Mouse (Mus musculus) stomach, postnatal 0 days (tissue): Measurements from ENCODE around the gene Pknox2. TPM values are rescaled to one million over a fixed set of nuclear protein-coding genes. Genes with fewer than 3 reads are reported as not detected.

ENCODE experiments used
- ATAC-seq: fragments of 200-750 bp; cut with Nextera tagmentation; 2 replicates; pipeline ENCODE4 v1.8.0; 2017; ENCODE audit not compliant: low FRiP score, low TSS enrichment
- DNase-seq: peaks from one replicate; pipeline ENCODE4 v3.0.0-alpha.2; 2016; ENCODE audit warnings: low spot score
- H3K27ac ChIP-seq: fragments of 300-500 bp; sonication (generic); replicated peaks from 2 replicates; pipeline ENCODE4 v1.5.1; 2014; ENCODE audit warnings: mild to moderate bottlenecking, control low read depth
- H3K27me3 ChIP-seq: fragments of 300-500 bp; sonication (generic); 2 replicates; pipeline ENCODE4 v1.6.1; 2014; ENCODE audit warnings: low read length; ENCODE audit not compliant: control insufficient read depth, insufficient read depth
- H3K36me3 ChIP-seq: fragments of 300-500 bp; sonication (generic); 2 replicates; pipeline ENCODE4 v1.6.1; 2014; ENCODE audit warnings: low read length, mixed read lengths; ENCODE audit not compliant: control insufficient read depth, insufficient read depth
- H3K4me1 ChIP-seq: fragments of 300-500 bp; sonication (generic); replicated peaks from 2 replicates; pipeline ENCODE4 v1.6.1; 2014; ENCODE audit warnings: antibody characterized with exemption; ENCODE audit not compliant: control insufficient read depth, insufficient read depth
- H3K4me2 ChIP-seq: fragments of 300-500 bp; sonication (generic); replicated peaks from 2 replicates; pipeline ENCODE4 v1.6.1; 2014; ENCODE audit warnings: low read depth, mild to moderate bottlenecking, control low read depth, moderate library complexity
- H3K4me3 ChIP-seq: fragments of 300-500 bp; sonication (generic); 2 replicates; pipeline ENCODE4 v1.5.1; 2014; ENCODE audit warnings: low read depth, low read length, control low read depth
- H3K9ac ChIP-seq: fragments of 300-500 bp; sonication (generic); 2 replicates; pipeline ENCODE4 v1.6.1; 2014; ENCODE audit warnings: mild to moderate bottlenecking, low read length, control low read depth, mixed read lengths
- H3K9me3 ChIP-seq: fragments of 300-500 bp; sonication (generic); 2 replicates; pipeline ENCODE4 v1.6.1; 2016; ENCODE audit warnings: low read length; ENCODE audit not compliant: control insufficient read depth
- CTCF ChIP-seq: IDR thresholded peaks from 2 replicates; pipeline ENCODE4 v1.5.1; 2016; ENCODE audit warnings: antibody characterized with exemption, low read depth, mild to moderate bottlenecking, moderate library complexity
- EP300 ChIP-seq: optimal IDR thresholded peaks from 2 replicates; pipeline ENCODE3; 2016; ENCODE audit warnings: antibody characterized with exemption
- WGBS: fragments of 180-500 bp; shearing (Covaris S2); extraction: QIAGEN DNeasy Blood & Tissue Kit; methylation state at CpG from one replicate; pipeline ENCODE4 v1.1.7; 2014; 5-methylcytosine and 5-hydroxymethylcytosine counted together
- polyA plus RNA-seq: library from polyadenylated mRNA; unstranded; fragments of >200 nt; fragmentation: Nextera tagmentation; extraction: Ambion mirVana; gene quantifications from 2 replicates; pipeline ENCODE4 v1.2.1, GENCODE M21; 2015

The Pknox2 gene
- polyA plus RNA-seq, 1 experiment from 2014 or later = 2.4 TPM

DNA sequence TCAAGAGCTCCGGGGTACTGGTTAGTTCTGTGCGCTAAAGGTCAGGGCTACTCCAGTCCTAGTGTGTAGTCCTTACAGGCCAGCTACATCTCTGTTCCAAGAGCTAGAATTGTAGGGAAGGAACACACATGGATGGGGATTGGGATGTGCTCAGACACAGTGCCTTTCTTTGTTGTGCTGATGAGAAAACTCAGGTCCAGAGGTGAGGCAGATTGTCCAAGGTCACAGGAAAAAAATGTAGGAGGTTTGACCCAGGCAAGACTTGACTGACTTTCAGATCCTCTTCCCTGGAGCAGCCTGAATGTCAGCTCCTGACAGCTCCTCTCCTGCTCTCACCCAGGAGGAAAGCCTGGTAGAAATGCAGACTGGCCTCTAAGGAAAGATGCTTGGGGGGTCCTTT lies 29.7 kb downstream of the Pknox2 start:
- ATAC-seq (no peak), DNase-seq (no peak)
- Histone ChIP-seq H3K36me3 (no peaks in the 10 kb centered on the region), H3K4me1 (no peaks in the 10 kb centered on the region), H3K27me3 (no peaks in the 10 kb centered on the region), H3K9me3 (no peaks in the 10 kb centered on the region), H3K9ac (no peak overlapping the region), H3K4me3 (no peak overlapping the region), H3K27ac (no peak overlapping the region), H3K4me2 (no peak overlapping the region)
- WGBS = 91% methylated on average over 2 of the region's 2 CpGs
- TF ChIP-seq CTCF = no peak
- no peak for TF ChIP-seq EP300

- Histone ChIP-seq H3K4me1 (no peaks in the 10 kb centered on the region), H3K36me3 (no peaks in the 10 kb centered on the region), H3K4me2 (no peak overlapping the region), H3K27me3 (no peaks in the 10 kb centered on the region), H3K4me3 (no peak overlapping the region), H3K27ac (no peak overlapping the region), H3K9me3 (no peaks in the 10 kb centered on the region), H3K9ac (no peak overlapping the region)
- ATAC-seq = no peak
- no peak for DNase-seq
- 82% methylated on average over 9 of the region's 9 CpGs for WGBS
- no peak for TF ChIP-seq CTCF
- TF ChIP-seq EP300 = no peak
Measured at GRCm38 (mm10) chr9:37116632-37117413, 30.4 kb downstream of the Pknox2 start.

- 74% methylated on average over 7 of the region's 7 CpGs for WGBS
- DNase-seq (no peak), ATAC-seq (no peak)
- H3K9me3 ChIP-seq = no peaks in the 10 kb centered on the region
- H3K9ac ChIP-seq = no peak overlapping the region
- no peak overlapping the region for H3K4me2 ChIP-seq
- no peak overlapping the region for H3K27ac ChIP-seq
- no peak overlapping the region for H3K4me3 ChIP-seq
- H3K27me3 ChIP-seq = no peaks in the 10 kb centered on the region
- no peaks in the 10 kb centered on the region for H3K36me3 ChIP-seq
- H3K4me1 ChIP-seq = no peaks in the 10 kb centered on the region
- TF ChIP-seq CTCF (no peak), EP300 (no peak)
Measured at GRCm38 (mm10) chr9:37115820-37116219, 31.4 kb downstream of the Pknox2 start.

DNA sequence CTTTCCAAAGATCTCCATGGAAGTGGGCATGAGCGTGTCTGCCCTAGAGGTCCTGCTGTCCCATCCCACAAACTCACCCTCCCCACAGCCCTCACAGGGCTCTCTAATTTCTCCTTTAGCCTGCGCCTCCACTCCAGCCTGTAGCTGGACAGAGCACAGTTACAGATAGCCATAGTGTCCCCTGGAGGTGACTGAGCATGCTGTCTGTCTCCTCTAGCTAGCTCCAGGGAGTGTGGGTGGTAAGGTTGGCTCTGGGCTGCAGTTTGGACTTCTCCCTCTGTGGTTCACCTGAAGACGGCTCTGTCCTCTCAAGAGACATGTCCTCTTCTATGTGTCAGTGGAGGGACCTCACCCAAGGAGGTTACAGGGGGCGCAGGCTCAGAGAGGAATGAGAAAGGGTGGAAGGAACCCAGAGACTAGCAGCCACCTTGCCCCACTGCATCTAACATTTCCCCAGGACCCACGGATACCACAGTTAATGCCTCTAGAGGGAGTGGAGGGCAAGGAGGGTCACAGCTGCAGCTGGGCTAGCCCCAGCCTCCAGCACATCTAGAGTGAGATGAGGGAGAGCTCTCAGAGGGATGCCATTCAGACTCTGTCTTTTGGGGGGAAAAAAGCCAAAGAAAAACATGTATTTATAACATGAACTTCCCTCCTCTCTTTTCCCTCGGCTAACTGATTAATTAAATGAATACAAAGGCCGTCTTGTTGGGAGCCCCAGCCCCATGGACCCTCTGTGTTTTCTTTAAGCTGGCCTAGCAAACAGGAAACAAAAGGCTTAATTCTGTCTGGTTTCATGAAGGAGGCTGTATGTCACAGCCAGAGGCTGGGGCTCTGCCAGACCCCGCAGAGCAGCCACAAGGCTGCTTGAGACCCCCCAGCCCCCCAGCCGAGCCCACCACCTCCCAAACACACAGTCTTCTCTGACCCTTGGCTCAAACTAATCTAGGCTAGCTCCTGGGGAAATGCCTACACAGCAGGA lies 32.6 kb downstream of the Pknox2 start:
- ATAC-seq (no peak), DNase-seq (no peak)
- H3K27me3 ChIP-seq = no peaks in the 10 kb centered on the region
- H3K9me3 ChIP-seq = no peaks in the 10 kb centered on the region
- 45% methylated on average over 9 of the region's 9 CpGs for WGBS
- no peaks in the 10 kb centered on the region for H3K36me3 ChIP-seq
- no peaks in the 10 kb centered on the region for H3K4me1 ChIP-seq
- TF ChIP-seq EP300 = no peak
- peak; percentile 56 for TF ChIP-seq CTCF
- H3K4me3 ChIP-seq = no peak overlapping the region
- H3K4me2 ChIP-seq = no peak overlapping the region
- no peak overlapping the region for H3K27ac ChIP-seq
- no peak overlapping the region for H3K9ac ChIP-seq

- H3K36me3 ChIP-seq = no peaks in the 10 kb centered on the region
- ATAC-seq = no peak
- no peak overlapping the region for H3K4me3 ChIP-seq
- H3K27me3 ChIP-seq = no peaks in the 10 kb centered on the region
- DNase-seq = no peak
- no peaks in the 10 kb centered on the region for H3K9me3 ChIP-seq
- TF ChIP-seq CTCF (no peak), EP300 (no peak)
- no peak overlapping the region for H3K9ac ChIP-seq
- no peak overlapping the region for H3K4me2 ChIP-seq
- 58% methylated on average over 2 of the region's 2 CpGs for WGBS
- H3K4me1 ChIP-seq = no peaks in the 10 kb centered on the region
- H3K27ac ChIP-seq = no peak overlapping the region
Measured at GRCm38 (mm10) chr9:37107546-37107945, 39.7 kb downstream of the Pknox2 start.

DNA sequence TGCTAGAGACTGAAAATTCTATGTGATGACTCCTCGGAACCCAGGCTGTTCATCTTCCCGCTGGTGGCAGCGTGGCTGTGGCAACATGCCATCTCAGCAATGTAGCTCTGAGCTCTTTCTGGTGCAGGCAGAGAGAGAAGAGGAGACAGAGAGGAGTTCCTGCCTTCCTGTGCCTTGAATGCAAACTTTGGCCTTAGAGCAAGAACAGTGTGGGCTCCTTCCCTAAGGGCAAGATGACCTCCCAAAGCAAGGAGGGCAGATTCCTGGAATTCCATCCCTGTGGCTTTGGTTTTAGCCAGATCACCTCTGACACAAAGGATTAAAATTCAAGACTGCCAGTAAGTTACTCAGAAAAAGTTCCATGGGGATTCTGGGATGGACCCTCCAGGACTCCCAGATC lies 40.4 kb downstream of the Pknox2 start:
- H3K27ac ChIP-seq = no peak overlapping the region
- no peak overlapping the region for H3K9ac ChIP-seq
- ATAC-seq (no peak), DNase-seq (no peak)
- H3K4me1 ChIP-seq = no peaks in the 10 kb centered on the region
- 57% methylated on average over 3 of the region's 3 CpGs for WGBS
- no peaks in the 10 kb centered on the region for H3K9me3 ChIP-seq
- H3K36me3 ChIP-seq = no peaks in the 10 kb centered on the region
- H3K4me3 ChIP-seq = no peak overlapping the region
- H3K4me2 ChIP-seq = no peak overlapping the region
- TF ChIP-seq EP300 = no peak
- TF ChIP-seq CTCF = no peak
- no peaks in the 10 kb centered on the region for H3K27me3 ChIP-seq
